Mouse (Mus musculus) heart, adult 18-20 months (tissue): ENCODE data around the gene Slc35d3. TPM values are rescaled to one million over a fixed set of nuclear protein-coding genes. Genes with fewer than 3 reads are reported as not detected.
A peak's percentile ranks its signal among the peaks of the same experiment; 100 is the strongest.

Source experiments
- DNase-seq, 2 experiments: peaks; one replicate each; pipeline ENCODE4 v3.0.0; 2021 to 2022; ENCODE audit warnings: mixed read lengths in 1 of 2
- total RNA-seq, 2 experiments: library from RNA; stranded (reverse); gene quantifications; 2 replicates each; pipeline ENCODE4 v1.2.3; 2021

Slc35d3 gene
- total RNA-seq, 2 experiments from 2014 or later = not detected

DNA sequence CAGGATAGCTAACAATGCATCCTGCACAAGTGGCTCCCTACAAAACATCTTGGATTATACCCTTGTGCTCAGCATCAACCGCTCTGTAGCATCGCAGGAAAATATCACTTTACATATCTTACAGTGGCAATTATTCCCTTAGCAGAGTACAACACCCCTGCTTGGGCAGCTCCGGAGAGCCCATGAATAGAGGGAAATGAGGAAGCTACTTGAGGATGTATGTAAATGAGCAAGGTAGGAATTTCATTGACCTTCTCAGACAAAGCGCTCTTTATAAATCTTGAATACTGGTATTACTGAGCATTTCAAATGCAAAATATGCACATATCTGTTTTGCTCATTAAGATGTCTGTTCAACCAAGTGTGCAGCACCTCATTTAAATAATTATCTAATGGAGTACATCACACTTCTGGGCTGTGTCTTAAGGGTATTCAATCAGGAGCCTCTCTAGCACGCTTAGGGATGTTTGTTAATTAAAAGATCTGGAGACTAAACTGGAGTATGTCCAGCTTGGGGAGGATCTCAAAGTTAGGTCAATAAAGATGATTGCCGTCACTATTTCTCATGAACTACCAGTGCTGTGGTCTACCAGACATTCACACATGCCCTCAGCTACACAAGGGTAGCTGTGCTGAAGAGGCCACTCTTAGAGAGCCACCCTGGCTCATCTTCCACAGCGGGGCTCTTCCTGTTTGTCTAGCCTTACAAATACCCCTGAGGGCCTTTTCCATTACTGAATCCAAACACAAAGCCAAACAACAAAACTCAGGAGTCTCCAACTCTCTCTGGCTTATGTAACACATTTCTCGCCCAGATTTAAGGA is 15.2 kb downstream of the Slc35d3 start:
- no peak for DNase-seq

DNA sequence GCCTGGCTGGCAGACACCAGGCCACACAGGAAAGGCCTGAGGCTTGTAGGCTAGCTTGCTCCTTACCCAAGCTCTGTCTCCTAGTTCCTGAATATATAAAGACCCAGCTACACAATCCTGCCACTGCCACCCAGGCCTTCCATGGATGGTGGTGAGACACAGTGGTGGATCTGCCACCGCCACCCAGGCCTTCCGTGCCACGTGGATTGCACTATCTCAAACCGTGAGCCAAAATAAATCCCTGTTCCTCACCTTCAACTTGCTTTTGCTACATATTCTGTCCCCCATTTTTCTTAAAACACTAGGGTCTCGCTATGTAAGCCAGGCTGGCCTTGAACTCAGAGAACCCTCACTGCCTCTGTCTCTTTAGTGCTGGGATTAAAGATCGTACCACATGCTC is 17.0 kb downstream of the Slc35d3 start:
- DNase-seq = no peak

DNA sequence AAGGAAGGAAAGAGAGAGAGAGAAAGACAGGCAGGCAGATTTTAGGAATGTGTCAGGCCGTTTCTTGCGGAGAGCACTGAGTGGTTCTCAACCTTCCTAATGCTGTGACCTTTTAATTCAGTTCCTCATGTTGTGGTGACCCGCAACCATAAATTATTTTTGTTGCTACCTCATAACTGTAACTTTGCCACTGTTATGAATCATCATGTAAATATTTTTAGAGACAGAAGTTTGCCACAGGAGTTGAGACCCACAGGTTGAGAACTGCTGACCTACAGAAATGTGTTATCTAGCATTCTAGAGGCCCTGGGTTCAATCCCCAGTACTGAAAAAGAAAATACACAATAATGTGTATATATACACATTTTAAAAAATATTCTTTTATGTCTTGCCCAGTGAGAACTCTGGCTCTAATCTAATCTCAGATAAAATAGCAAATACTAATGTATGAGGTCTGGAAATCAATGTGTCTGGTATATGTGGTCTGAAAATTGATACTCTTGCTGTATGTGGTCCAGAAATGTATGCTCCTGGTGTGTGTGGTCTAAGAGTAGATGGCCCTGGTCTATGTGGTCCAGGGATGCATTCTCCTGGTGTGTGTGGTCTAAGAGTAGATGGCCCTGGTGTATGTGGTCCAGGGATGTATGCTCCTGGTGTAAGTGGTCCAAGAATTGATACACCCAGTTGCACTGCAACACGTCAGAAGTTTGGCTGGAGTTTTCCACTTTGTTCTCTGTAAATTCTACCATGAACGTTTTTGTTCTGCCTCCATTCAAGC is 20.0 kb downstream of the Slc35d3 start:
- DNase-seq = no peak

DNA sequence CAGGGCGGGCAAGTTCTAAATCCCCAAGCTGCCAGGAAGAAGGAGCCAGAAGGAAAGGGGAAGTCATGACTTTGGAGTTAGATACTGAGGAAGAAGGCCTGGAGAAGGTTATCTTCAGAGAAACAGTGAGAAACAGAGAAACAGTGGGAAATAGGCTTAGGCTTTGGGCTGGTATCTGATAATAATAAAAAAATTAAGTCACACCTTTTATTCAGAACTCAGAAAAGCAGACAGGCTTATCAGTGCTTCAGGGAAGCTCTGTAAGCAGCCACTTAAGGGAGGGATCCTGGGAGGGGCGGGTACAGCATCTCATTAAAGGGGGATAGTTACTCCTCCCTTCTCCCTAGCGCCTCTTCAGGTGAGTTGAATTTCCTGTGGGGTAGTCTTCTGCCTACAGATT is 30.3 kb downstream of the Slc35d3 start:
- DNase-seq = no peak

DNA sequence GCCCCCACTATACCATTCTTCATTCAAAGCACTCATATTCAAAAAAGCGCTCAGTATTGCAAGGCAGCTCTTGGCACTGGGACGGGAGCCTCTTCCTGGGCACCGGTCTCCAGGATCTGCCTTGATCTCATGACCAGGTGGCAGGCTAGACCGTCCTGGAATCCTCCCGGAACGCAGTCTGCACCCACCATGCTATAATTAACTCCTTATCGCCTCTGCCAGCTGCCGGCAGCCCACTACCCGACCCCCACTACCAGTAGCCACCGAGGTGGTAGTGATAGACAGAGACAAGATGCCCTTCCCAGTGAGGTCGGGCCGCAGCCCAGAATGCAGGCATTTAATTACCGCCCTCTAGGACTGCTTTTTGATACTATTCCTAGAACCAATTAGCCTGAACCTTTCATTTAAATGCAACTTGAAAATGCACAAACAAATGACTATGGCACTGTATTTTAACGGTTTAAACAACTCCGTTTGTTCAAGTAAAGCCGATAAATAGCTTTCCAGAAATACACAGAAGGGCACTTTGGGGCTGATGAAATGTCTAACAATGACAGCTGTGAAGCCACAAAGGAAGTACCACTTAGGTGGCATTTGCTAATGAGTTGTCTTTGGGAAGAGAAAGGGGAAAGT is 32.4 kb downstream of the Slc35d3 start:
- DNase-seq = no peak

DNA sequence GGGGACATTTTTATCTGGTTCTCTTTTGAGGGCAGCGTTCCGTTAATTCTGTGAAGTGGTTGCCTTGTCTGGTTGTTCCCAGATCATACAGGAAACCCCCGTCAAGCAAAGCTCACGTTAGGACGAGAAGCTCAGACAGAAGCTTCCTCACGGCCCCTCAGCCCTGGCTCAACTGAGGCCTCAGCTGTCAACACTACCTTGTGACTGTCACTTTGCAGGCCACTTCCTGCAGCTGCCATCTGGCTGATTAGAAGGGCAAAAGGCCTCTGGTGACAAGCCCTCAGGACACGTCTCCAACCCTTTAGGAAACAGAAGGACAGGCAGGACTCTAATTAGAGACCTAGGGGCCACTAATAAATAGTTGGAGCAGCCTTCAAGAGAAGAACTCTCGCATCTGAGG is 35.9 kb downstream of the Slc35d3 start:
- peak in 1 of 2 experiments; percentile 10 for DNase-seq

DNA sequence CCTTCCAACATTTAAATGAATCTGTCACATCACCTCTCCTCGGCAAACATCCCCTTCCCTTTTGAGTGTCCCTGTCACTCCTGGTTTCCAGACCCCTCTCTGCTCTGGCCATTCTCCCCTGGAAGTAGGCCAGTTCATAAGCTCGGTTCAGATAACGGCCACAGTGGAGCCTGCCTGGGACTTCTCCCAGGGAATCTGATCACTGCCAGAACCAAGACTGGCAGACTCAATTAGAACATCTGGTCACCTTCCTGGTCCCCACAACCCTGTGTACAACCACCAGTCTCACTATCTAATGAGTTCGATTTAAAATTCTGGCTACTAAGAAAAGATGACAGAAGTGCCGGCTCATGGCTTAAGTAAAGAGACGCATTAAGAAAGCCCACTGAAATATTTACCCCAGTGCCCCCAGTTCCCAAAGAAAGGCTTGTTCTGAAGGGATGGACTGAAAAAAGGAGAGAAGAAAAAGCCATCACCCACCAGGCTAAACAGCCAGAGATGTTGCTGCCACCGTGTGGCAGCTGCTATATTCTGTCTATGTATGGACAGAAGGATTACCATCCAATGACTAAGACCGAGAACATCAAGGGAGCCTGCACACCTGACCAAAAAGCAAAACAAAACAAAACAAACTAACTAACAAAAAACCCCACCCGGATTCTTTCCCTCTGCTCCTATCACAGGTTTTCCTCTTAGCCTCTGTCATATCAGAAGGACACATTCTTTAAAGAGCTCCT is 39.7 kb downstream of the Slc35d3 start:
- peak in 1 of 2 experiments; percentile 7 for DNase-seq

DNA sequence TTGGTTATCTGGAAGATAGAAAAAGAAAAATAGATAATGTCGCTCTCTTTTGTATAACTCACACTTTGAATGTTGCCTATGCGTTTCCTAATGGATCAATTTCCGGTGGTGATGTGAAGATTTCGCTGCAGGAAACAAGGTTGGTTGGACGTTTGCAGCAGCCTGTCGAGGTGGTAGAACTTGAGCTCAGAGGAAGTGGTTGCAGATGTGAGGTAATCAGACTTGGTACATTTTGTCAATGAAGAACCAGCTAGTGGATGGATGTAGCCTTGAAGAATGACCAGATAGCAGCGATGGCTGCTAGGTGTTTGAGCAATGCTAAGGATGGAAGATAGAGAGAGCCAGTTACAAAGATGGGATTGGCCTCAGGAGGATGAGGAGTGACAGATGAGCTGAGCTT is 46.5 kb downstream of the Slc35d3 start:
- no peak for DNase-seq

DNA sequence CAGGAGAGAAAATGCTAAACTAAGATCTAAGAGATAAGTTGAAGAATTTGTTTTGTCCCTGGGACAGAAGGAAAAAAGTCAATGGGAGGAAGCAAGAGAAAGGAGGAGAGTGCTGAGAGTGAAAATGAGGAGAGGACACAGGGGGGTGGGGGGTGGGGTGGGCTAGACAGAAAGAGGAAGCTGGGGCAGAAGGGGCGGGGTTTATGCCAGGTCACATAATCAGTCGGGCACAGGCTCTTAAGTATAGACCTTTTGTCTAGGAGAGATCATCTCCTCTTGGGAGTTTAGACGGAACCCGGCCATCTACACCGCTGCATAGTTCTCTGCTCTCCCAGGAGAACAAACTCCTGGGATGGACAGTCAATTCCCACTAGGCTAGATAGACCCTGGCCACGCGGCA is 48.3 kb downstream of the Slc35d3 start:
- no peak for DNase-seq

Other genes starting within 250 kb of the Slc35d3 start
- gene Il22ra2, start 229.5 kb downstream of the Slc35d3 start, total RNA-seq = 1 to 10 TPM in 1 of 2 experiments, not detected in 1; 2.7 TPM
- gene Il20ra, start 138.9 kb downstream of the Slc35d3 start, total RNA-seq = under 1 TPM in 1 of 2 experiments, not detected in 1; 0.12 TPM
- 10 to 100 TPM; 35.9 to 38.7 TPM for gene Pex7, start 56.2 kb upstream of the Slc35d3 start, total RNA-seq
- 10 to 100 TPM; 34.1 to 40.7 TPM for gene Map3k5, start 83.0 kb upstream of the Slc35d3 start, total RNA-seq